Mouse (Mus musculus): ENCODE results near the gene Frmd7. TPM values are rescaled to one million over a fixed set of nuclear protein-coding genes. Genes with fewer than 3 reads are reported as not detected.

Frmd7 gene
- not detected for polyA plus RNA-seq (2014; fragmentation: Illumina TruSeq; extraction: RNeasy Lipid Tissue Mini Kit (QIAGEN cat#74804); ENCODE audit: insufficient read depth, low read depth, low replicate concordance)

DNA sequence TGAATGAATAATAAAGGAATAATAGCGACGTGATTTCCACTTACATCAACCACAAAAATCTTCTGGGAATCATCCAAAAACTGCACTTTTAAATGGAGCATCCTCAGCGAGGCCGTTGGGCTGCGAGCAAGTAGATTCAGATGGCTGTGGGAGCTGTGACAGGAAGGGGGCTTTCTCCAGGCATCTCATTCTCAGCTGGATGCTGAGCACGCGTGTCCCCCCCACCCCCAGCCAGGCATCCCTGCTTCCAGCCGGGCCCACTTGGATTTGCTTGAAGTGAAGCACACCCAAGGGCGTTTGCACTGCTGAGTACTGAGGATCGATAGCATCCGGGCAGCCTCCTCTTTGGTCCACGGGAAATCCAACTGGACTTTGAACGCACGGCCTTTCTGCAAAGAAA is at the start of gene Frmd7:
Gene Frmd7 (minus strand): TSS at position 101 of the 400 bp plus-strand sequence.

Other genes starting within 250 kb of the Frmd7 start
- 4.8 TPM for gene Stk26, start 101.7 kb downstream of the Frmd7 start, polyA plus RNA-seq (2014; fragmentation: Illumina TruSeq; extraction: RNeasy Lipid Tissue Mini Kit (QIAGEN cat#74804); ENCODE audit: insufficient read depth, low read depth, low replicate concordance)
- 14.4 TPM for gene Rap2c, start 75.3 kb upstream of the Frmd7 start, polyA plus RNA-seq (2014; fragmentation: Illumina TruSeq; extraction: RNeasy Lipid Tissue Mini Kit (QIAGEN cat#74804); ENCODE audit: insufficient read depth, low read depth, low replicate concordance)

Data from lung, adult 10 weeks (tissue).